Mouse (Mus musculus): ENCODE results near the gene Rab6a. TPM values are rescaled to one million over a fixed set of nuclear protein-coding genes. Genes with fewer than 3 reads are reported as not detected.

Gene Rab6a
- total and polyA plus RNA-seq, 3 experiments = 43.2 to 92.8 (median 58.4) TPM

GRCm38 (mm10) chr7:100608130-100608741 is 1.0 kb downstream of the Rab6a start, which contains the start of gene Mrpl48:
Gene Mrpl48, minus strand, starts transcription at chr7:100608301.
- Histone ChIP-seq H3K27me3 (ENCODE audit: control insufficient read depth in 1 of 2, insufficient read depth in 2 of 2, low read length in 2 of 2) (no peaks in the 10 kb centered on the region), H3K79me2 (ENCODE audit: control insufficient read depth, insufficient read depth, low read length, poor library complexity) (peaks cover 29% of the 10 kb centered on the region), H3K27ac (ENCODE audit: control insufficient read depth, low read depth, low read length) (peak within 1 kb of the TSS; percentile 56), H3K4me1 (ENCODE audit: control insufficient read depth in 1 of 2, insufficient read depth in 2 of 2, low read length in 2 of 2) (peaks cover 12 to 15% of the 10 kb centered on the region in 2 experiments), H3K36me3 (ENCODE audit: control insufficient read depth in 1 of 2, insufficient read depth in 2 of 2, low read length in 2 of 2) (peaks cover 0 to 24% of the 10 kb centered on the region in 2 experiments; a peak in 2 of 4 replicates), H3K4me3 (ENCODE audit: control insufficient read depth in 1 of 2, insufficient read depth in 1 of 2, low read depth in 2 of 2, low read length in 2 of 2) (peak within 1 kb of the TSS; percentile 65 to 90), H3K9me3 (replicated peaks; ENCODE audit: insufficient read depth, low read length) (no peaks in the 10 kb centered on the region), H3K9ac (ENCODE audit: control insufficient read depth, low read depth, low read length, poor library complexity, severe bottlenecking) (peak within 1 kb of the TSS; percentile 73)
- no peak for TF ChIP-seq NRF1 (IDR thresholded peaks at IDR 0.05; ENCODE audit: insufficient read depth, low read depth, low read length, poor library complexity, severe bottlenecking)
- TF ChIP-seq SIN3A (IDR thresholded peaks at IDR 0.05; ENCODE audit: low read length) = peak; percentile 47; the same call in 1 of the 2 replicates
- peak; percentile 49 for DNase-seq (ENCODE audit: low read depth, low spot score)

- Histone ChIP-seq H3K79me2 (ENCODE audit: control insufficient read depth, insufficient read depth, low read length, poor library complexity) (peaks cover 31% of the 10 kb centered on the region), H3K27me3 (ENCODE audit: control insufficient read depth in 1 of 2, insufficient read depth in 2 of 2, low read length in 2 of 2) (no peaks in the 10 kb centered on the region), H3K27ac (ENCODE audit: control insufficient read depth, low read depth, low read length) (peak overlapping the region; percentile 4), H3K9me3 (replicated peaks; ENCODE audit: insufficient read depth, low read length) (no peaks in the 10 kb centered on the region), H3K4me1 (ENCODE audit: control insufficient read depth in 1 of 2, insufficient read depth in 2 of 2, low read length in 2 of 2) (peaks cover 12 to 15% of the 10 kb centered on the region in 2 experiments), H3K36me3 (ENCODE audit: control insufficient read depth in 1 of 2, insufficient read depth in 2 of 2, low read length in 2 of 2) (peaks cover 0 to 24% of the 10 kb centered on the region in 2 experiments; a peak in 2 of 4 replicates), H3K9ac (ENCODE audit: control insufficient read depth, low read depth, low read length, poor library complexity, severe bottlenecking) (peak overlapping the region; percentile 73), H3K4me3 (ENCODE audit: control insufficient read depth in 1 of 2, insufficient read depth in 1 of 2, low read depth in 2 of 2, low read length in 2 of 2) (peak overlapping the region; percentile 65 to 90)
- TF ChIP-seq SIN3A (IDR thresholded peaks at IDR 0.05; ENCODE audit: low read length) (0 out of 2 replicates have a peak, but pooled peaks have one; percentile 43), GATA1 (IDR thresholded peaks at IDR 0.05; ENCODE audit: low read depth, low read length) (no peak)
- DNase-seq (ENCODE audit: low read depth, low spot score) = peak; percentile 54
Measured at GRCm38 (mm10) chr7:100608910-100609309, 1.7 kb downstream of the Rab6a start.

GRCm38 (mm10) chr7:100616121-100616857 is 9.1 kb downstream of the Rab6a start:
- TF ChIP-seq POLR2AphosphoS2 (IDR thresholded peaks at IDR 0.05; ENCODE audit: low read length) (no peak), ZNF384 (IDR thresholded peaks at IDR 0.05; ENCODE audit: low read depth, low read length) (no peak; the same call in 1 of the 2 replicates), ETS1 (IDR thresholded peaks at IDR 0.05; ENCODE audit: low read depth, low read length) (0 out of 2 replicates have a peak, but pooled peaks have one; percentile 10), TCF12 (IDR thresholded peaks at IDR 0.05; ENCODE audit: low read depth, low read length) (peak; percentile 66; the same call in 1 of the 2 replicates), EP300 (IDR thresholded peaks at IDR 0.05; ENCODE audit: low read depth in 1 of 2, low read length in 2 of 2) (peak; percentile 54 to 57), TAL1 (IDR thresholded peaks at IDR 0.05; ENCODE audit: low read length) (peak; percentile 85), USF1 (IDR thresholded peaks at IDR 0.05; ENCODE audit: low read depth, low read length) (no peak), MAFK (IDR thresholded peaks at IDR 0.05; ENCODE audit: borderline replicate concordance, low read depth, low read length) (no peak), GATA1 (IDR thresholded peaks at IDR 0.05; ENCODE audit: low read depth, low read length) (peak; percentile 32; the same call in 1 of the 2 replicates), RAD21 (IDR thresholded peaks at IDR 0.05; ENCODE audit: low read depth, low read length) (no peak)
- no peak overlapping the region for H3K4me3 ChIP-seq (ENCODE audit: control insufficient read depth in 1 of 2, insufficient read depth in 1 of 2, low read depth in 2 of 2, low read length in 2 of 2)
- H3K27ac ChIP-seq (ENCODE audit: control insufficient read depth, low read depth, low read length) = no peak overlapping the region
- peaks cover 38% of the 10 kb centered on the region for H3K79me2 ChIP-seq (ENCODE audit: control insufficient read depth, insufficient read depth, low read length, poor library complexity)
- H3K27me3 ChIP-seq (ENCODE audit: control insufficient read depth in 1 of 2, insufficient read depth in 2 of 2, low read length in 2 of 2) = no peaks in the 10 kb centered on the region
- peak; percentile 51 for DNase-seq (ENCODE audit: low read depth, low spot score)
- H3K36me3 ChIP-seq (ENCODE audit: control insufficient read depth in 1 of 2, insufficient read depth in 2 of 2, low read length in 2 of 2) = peaks cover 5 to 6% of the 10 kb centered on the region in 2 experiments; a peak in 3 of 4 replicates
- no peak overlapping the region for H3K9ac ChIP-seq (ENCODE audit: control insufficient read depth, low read depth, low read length, poor library complexity, severe bottlenecking)
- peaks cover 0 to 4% of the 10 kb centered on the region in 2 experiments; a peak in 2 of 4 replicates for H3K4me1 ChIP-seq (ENCODE audit: control insufficient read depth in 1 of 2, insufficient read depth in 2 of 2, low read length in 2 of 2)
- H3K9me3 ChIP-seq (replicated peaks; ENCODE audit: insufficient read depth, low read length) = no peaks in the 10 kb centered on the region

All from MEL (cell line).